Mouse (Mus musculus): ENCODE measurements at regions not wholly inside any gene's neighbourhood (a gene's known extent, or its start where the extent isn't known, plus 50 kb on each side); places are given as distances from the start of the nearest gene placed in this dataset.
A peak's percentile ranks its signal among the peaks of the same experiment; 100 is the strongest.

DNA sequence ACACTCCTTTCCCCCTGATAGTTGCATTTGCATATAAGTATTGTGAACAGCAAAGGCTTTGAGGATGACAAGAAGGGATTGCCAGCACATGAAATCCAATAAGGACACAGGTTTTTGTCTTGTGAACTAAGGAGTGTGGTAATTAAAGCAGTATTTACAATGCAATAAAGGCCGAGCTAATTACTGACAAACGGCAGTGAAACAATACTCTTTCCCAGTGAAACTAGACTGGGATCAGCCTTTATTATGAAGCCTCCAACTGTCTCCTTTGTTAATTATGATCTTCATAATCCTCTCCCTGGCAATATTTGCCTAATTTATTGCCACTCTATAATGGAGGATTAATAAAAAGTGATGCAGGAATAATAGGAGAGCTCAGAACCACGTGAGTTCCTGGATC lies 704.2 kb upstream of the Api5 start:
- DNase-seq (ENCODE audit: low spot score): no peak

DNA sequence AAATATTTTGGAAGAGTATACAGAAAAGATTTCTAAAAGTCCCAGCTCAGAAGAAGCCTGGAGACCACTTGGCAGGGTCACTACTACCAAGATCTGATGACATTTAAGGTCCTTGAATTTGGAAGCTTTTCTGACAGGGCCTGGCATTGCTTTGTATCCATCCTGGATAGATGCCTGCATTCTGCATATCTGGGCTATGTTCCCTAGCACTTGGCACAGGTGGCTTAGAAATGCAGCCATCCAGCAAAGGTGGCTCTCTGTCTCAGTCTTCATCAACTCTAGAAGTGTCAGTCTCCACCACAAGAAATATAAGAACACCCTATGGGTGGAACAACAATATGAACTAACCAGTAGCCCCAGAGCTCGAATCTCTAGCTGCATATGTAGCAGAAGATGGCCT lies 702.2 kb upstream of the Api5 start:
- no peak for DNase-seq (ENCODE audit: low spot score)

DNA sequence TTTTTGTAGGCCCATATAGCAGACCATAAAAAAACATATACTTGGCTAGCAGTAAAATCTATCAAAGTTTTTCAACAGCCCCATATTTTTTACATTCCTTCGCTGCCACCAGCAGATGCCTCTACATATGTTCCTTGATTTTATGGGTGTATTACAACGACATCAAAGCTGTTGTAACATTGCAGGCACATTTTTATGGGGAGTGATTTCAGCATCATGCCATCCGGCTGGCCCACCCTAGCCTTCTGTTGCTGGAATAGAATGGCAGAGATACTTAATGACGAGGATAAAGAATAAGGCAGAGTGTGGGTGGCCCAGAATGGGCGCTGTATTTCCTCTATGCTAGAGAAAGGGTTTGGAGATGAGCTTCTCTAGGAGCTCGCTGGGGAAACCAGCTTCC lies 698.7 kb upstream of the Api5 start:
- peak; percentile 56 for DNase-seq (ENCODE audit: low spot score)

DNA sequence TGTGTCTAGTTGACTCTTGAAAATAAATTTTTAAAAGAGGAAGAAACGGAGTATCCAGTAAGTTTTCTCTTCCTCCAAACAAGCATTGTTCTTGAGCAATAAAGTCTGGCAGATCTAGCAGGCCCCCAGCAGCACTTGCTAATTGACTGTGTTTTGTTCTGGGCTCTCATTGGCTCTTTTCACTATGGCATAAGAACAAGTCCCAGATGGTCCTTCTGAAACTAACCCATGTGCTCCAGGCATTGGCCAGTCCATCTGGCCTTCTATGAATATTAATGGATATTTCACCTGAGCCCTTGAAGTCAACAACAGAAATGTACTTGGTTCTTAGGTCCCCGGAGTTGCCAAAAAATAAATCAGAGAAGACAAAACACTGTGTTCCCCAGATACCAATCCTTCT lies 693.2 kb upstream of the Api5 start:
- no peak for DNase-seq (ENCODE audit: low spot score)

DNA sequence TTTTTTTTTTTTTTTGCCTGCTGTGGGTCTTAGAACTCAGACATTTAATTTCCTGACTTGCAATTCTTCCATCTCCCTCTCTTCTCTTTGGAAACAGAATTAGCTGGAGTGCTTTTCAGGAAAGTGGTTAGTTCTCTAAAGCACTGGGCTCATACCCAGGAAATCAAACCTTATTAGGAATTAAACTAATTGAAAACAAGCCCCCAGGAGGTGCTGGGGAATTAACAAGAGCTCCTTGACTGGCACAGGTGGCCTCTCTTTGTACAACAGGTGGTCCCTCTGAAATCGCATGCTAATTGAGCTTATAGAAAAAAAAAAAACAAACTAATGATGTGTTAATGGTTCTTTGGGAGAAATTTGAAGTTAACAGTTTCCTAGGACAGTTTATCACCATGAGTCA lies 690.8 kb upstream of the Api5 start:
- DNase-seq (ENCODE audit: low spot score): no peak

DNA sequence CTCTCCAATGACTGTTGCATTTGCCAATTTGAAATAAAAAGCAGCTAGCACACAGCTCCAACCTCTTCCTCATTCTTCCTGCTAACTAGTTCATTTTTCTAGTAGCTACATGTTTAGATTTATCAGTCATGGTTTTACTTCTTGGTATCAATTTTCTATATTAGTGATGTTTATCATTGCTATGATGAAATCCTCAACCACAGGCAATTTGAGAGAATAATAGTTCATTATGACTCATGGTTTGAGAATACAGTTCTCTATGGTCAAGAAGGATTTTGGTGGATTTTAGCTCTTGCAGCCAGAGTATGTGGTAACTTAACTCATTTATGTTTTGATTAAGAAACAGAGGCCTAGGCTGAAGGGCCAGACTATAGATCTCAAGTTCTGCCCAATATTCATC lies 681.6 kb upstream of the Api5 start:
- no peak for DNase-seq (ENCODE audit: low spot score)

DNA sequence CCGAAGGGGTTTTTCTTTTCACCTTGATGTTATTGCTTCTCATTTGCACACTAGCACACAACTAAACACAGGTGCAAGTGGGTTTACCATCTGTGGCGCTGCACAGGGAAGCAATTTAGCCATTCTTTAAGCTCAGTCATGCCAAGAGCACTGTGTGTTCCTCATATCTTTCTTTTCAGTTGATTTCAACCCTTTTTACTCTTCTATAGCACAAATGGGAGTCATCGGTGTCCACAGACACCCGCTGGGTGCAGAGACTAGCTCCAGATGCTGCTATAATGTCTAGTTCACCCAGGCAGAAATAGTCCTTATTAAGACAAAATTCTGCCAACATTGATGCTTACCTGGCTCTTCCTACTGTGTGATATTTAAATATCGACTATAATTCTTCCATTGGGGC lies 659.1 kb upstream of the Api5 start:
- no peak for DNase-seq (ENCODE audit: low spot score)

DNA sequence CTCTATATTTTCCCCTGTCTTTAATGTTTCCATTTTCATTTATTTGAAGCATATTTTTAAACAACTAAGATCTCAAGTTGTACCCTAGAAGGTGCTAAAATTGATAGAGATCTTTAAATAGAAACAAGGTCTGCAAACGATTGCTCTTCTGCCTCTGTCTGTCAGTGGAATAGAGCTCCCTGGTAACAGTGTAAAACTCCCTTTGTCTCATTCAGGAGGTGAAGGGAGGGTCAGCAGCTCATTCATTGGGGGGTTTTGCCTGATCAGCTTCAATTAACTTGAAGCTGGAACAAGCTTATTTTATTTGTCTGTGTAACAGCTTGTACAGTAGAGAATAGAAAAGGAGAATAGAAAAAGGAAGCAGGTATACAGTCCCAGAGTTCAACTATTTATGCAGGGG lies 616.7 kb upstream of the Api5 start:
- DNase-seq (ENCODE audit: low spot score): no peak

DNA sequence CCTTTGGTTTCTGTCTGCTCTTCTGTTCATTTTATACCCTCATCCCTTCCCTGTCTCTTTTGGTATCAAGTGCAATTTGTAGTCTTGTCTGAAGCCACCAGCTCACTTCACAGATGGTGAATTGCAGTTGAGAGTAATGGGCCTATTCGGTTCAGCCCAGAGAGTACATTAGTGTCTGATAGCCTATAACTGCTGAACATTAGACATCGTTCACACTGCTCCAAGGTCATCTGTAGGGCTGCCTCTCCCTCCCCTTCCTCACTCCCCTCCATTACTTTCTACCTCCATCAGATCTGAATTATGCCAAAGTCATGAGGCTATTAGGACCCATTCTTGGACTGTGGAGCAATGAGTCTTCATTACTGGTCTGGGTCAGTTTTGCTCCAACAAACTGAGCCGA lies 615.9 kb upstream of the Api5 start:
- DNase-seq (ENCODE audit: low spot score): no peak

All from layer of hippocampus, adult 9-10 months (tissue).